Mouse (Mus musculus): ENCODE measurements around the gene Osbpl8.

Osbpl8 gene

DNA sequence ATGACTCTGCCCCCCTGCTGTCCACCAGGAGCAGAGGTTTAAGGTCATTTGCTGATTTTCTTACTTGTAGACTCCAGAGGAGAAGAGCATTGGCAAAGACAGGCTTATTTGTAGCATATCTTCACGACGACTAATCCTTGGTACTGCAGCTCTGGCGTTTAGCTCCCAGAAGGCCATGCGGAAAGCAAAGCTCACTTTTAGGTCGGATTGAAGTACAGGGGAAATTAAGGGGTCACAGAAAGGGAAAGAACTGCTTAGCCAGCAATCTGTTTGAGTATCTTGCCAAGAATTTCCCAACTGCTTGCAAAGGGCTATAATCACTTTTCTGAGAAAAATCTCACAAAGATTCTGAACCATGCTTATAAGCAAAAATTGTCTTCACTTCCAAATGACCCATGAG is 14.8 kb upstream of the Osbpl8 start:
- no peak for DNase-seq (ENCODE audit: low read depth, low spot score)

DNA sequence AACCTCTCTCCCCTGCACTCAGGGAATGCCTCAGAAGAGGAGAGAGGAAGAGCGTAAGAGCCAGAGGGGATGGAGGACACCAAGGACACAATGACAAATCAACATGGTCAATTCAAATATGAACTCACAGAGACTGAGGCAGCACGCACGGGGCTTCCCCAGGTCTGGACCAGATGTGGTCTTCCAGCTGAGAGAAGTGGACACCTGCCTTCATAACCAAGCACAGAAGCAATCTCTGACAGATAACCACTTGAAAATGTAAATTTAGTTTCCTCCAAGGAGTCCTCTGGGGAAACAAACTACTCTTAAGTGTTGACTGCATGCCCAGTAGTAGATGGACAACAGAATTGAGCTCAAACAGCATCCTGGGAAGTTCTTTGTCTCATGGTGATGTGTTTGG is 9.5 kb upstream of the Osbpl8 start:
- no peak for DNase-seq (ENCODE audit: low read depth, low spot score)

DNA sequence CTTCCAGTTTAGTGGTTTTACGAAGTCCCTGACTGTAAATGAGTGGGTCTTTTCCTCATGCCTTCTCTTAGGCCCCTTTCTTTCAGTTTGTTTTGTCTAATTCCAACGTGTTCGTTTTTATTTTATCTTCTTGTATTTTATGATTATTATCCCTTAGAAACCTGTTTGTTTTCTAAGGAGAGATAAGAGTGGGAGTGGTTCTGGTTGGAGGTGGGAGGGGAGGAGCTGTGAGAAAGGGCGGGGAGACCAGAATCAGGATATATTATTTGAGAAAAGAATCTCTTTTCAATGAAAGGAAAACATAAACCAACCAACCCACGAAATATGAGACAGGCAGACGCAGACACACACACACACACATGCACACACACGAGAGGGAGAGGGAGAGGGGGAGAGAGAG is 9.0 kb upstream of the Osbpl8 start:
- no peak for DNase-seq (ENCODE audit: low read depth, low spot score)

DNA sequence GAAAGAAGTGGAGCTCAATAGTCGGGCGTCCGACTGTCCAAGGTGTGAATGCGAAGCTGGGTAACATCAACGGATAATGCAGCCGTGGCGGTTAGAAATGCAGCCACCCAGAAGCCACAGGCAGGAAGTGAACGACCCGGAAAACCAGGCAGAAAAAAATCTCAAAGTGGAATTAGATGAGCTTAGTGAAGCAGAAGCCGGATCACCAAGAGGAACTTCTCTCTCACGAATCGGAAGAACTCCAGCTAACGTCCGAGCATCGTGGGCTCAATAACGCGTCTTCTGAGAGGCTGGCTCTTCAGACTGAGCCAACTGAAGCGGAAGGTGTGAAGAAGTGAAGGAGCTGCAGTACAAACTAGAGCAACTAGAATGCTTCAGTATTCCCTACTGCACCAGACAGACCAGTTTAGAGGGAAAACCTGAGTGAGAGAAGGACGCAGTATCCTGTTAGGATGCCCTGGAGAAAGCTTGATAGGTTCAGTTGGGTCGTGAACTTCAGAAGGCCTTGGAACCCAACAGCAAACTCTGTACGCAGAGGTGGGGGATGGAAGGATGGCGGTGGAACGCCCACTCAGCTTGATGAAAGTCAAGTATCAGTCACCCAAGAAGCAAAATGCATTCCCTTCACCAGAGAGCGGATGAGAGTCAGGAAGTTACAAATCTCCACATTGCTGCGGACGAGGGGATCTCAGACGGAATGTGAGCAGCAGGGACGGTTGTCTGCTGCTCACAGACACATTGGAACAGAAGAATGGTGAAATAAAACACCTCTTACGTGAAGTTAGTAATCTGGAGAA is 8.0 kb upstream of the Osbpl8 start:
- no peak for DNase-seq (ENCODE audit: low read depth, low spot score)

DNA sequence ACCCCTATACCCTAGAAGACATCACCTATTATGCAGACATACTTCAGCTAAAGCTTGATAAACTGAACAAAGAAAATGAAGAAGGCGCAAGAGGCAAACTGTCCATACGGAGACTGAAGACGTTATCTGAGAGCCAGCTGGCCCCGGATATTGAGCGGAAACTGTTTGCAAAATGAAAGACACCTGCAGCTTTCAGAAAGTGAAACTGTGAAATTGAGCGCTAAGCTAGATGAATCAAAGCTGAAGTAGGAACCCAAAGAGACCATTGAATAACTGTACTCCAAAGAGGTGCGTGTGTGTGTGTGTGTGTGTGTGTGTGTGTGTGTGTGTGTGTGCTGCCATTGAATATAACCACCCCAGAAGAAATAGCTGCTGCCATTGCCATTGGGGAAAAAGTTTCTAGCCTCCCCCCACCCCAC is 7.3 kb upstream of the Osbpl8 start:
- DNase-seq (ENCODE audit: low read depth, low spot score) = no peak

DNA sequence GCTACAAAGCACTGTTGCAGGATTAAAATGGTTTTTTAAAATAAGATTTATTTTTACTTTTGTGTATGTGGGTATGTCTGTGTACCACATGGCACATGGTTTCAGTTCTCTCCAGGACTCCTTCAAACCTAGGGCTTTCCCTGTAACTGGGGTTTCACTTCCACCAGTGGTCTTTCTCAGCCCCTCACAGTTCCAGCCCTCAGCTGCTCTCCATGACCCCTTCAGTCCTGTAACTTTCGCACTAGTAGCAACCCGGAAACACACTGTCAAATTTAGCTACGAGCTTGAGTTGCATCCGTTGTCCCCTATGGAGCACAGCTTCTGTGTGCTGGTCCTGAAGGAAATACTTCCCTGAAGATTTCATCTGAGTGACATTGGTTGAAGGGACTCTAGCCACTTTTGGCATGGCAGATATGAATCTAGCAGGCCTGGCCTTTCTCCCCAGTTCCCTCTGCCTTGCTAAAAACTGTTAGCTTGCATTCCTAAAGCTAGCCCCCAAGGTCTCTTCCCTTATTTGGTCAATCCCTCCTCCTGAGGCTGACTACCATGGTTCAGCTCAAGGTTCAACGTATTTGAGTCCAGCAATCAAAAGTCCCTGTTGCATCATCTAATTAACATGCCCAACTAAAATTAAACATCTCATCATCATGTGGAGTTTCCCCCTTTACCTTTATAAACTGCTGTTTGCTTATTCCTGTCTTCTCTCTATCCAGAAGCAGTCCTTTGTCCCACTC is 4.6 kb upstream of the Osbpl8 start:
- DNase-seq (ENCODE audit: low read depth, low spot score) = no peak

DNA sequence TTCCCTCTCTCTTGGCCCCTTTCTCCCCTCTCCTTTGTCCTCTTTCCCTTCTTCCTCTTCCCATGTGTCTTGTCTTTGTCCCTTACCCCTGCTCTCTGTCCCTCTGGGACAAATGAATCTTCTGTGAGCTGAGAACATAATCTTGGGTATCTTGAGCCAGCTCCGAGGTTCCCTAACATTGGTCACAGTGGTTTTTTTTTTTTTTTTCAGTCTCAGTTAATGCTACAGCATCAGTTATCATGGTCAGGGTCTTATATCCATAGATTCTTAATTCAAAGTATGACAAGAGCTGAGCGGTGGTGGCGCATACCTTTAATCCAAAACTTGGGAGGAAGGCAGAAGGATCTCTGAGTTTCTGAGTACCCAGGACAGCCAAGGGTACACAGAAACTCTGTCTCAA is 4.0 kb upstream of the Osbpl8 start:
- no peak for DNase-seq (ENCODE audit: low read depth, low spot score)

DNA sequence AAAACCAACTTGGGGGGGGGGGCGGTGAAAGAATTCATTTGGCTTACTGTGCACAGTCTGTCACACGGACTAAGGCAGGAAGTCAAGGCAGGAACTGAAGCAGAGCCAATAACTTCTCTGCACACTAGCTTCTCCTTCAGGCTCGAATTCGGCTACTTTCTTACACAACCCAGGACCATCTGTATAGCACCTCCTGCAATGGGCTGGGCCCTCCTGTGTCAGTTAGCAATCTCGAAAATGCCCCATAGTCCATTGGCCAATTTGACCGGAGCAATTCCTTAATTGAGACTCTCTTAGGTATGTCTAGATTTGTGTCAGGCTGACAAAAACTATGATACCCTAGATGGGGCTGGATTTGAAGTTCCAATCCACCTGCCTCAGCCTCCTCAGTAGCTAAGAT is 3.2 kb upstream of the Osbpl8 start:
- no peak for DNase-seq (ENCODE audit: low read depth, low spot score)

DNA sequence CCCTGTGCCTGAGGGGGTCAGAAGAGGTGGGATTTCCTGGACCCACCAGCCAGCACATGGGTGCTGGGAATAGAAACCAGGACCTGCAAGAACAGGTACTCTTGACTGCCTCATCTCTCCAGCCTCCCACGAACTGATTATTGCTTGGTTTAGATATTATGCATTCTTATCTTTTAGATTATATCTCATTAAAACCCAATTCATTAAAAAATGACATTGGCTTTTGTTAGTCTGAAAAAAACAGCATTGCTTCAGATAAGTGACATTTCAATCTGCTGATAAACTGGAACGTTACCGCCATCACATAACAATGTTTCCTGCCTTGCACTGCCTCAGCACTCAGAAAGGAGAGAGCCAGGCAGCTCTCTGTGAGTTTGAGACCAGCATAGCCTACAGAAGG is 1.5 kb upstream of the Osbpl8 start:
- DNase-seq (ENCODE audit: low read depth, low spot score) = no peak

DNA sequence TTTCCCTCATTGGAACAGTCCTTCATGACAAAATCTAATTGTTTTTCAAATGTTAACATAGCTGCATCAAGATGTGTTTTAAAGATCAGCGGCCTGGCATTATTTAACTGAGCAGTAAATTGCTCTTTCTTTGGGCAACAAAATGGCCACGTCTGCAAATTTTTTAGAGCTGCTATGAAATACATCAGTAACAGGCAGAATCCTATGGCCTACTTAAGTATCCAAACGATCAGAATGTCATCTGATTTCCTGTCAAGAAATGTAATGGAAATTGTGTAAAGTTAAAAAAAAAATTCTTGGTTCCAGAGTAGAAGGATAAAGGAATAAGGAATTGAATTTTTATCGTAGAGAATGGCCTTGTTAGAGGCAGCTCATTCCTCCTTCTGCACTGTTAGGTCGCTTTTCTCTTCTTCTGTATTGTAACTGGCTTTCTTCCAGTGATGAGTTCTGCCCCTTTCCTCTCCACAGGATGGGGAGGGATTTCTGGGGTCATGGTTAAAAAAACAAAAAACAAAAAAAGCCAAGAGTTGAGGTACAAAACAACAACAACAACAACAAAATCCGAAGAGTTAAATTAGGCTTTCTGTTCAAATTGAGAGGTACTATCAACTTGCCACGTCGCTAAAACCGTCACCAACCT is 831 bp upstream of the Osbpl8 start:
- DNase-seq (ENCODE audit: low read depth, low spot score) = no peak

DNA sequence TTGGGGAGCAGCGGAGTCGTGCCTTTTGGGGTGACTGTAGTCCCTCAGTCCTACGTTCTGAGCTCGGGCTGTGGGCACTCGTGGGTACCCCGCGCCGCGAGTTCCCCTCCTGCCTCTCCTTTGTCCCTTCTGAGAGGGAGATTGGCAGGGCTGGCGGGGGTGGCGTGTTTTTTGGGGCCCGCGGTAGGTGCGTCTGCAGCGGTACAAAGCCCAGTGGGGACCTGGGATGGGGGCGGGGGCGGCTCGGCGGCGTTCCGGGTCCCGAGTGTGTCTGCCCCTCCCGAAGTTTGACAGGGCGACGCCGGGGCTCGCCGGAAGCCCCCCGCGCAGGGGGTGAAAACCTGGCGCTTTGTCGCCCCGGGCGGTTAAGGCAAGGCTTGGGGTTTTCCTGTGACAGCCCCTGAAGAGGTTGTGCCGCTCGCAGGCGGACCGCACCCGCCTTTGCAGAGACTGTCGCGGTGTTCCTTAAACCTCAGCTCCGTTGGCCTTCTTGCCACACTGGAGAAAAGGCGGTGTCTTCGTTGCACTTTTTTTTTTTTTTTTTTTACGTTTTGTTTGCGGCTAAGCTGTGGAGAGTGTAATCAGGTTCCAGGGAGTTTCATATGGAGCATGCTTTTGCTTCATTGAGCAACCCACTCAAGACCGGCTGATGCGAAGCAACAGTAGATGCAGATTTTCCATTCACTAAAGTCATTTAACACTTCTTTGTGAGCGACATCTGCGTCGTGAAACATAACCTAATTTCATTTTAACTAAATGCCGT is 848 bp downstream of the Osbpl8 start:
- peak; percentile 43 for DNase-seq (ENCODE audit: low read depth, low spot score)

DNA sequence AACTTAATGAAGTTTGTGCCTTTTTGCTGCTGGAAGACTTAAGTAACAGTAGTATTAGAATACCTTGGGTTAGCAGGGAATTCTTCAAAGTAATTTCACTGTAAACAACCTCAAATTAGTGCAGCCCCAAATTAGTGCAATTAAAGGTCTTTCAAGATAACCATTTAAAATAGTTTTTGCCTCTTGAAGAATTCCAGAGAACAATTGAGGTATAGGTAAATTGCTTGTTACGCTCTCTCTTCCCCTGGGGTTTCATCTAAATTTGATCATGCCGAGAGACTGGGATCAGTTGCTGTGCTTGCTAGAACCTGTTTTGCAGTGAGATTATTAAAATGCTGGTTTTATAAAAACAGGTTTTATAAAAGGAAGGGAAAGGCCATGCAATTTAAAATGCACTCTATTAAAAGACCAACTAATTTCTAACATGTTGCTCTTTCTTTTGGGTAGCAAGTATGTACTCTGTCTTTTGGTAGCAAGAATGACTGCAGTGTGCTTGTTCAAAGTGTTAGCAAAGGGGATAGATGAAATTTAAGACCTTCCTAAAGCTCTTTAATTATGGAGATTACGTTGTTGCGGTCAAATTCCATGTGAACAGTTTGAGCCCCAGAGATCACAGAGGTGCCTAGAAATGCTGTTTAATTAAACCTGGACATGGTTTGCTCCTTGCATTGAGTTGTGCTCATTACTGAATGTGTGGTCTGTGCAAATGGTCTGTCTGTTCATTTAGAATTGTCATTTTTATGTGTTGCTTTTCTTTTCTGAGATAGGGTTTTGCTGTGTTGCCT is 1.7 kb downstream of the Osbpl8 start:
- DNase-seq (ENCODE audit: low read depth, low spot score) = no peak

DNA sequence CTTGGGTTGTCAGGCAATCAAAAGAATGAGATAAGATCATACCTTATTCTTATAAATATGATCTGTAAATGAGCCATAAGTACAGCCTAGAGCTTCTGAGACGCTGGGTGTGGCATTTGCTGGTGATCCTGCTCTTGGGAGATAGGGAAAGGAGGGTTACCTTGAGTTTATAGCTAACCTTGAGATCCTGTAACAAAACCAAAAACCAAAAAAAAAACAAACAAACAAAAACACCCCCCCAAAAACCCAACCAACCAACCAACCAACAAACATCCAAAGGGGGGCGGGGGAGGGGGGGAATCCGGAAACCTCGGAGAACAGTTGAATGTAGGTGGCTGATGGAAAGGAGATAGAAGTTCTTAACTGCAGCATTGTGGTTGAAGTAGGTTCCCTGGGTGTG is 2.9 kb downstream of the Osbpl8 start:
- DNase-seq (ENCODE audit: low read depth, low spot score) = no peak

DNA sequence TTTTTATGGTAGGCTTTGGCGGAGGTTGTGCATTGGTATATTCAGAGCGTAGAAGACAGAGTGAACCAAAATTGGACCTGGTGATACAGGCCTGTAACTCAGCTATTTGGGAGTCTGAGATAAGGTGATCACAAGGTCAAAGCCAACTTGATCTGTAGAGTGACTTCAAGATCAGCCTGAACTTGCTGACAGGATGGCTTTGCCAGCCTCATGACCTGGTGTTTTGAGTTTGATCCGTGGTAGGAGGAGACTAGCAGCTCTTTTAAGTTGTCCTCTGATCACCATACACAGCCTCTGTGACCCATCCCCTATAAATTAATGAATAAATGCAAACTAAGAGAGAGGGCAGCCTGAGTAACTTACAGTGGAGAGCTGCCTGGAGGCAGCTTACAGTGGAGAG is 3.8 kb downstream of the Osbpl8 start:
- no peak for DNase-seq (ENCODE audit: low read depth, low spot score)

DNA sequence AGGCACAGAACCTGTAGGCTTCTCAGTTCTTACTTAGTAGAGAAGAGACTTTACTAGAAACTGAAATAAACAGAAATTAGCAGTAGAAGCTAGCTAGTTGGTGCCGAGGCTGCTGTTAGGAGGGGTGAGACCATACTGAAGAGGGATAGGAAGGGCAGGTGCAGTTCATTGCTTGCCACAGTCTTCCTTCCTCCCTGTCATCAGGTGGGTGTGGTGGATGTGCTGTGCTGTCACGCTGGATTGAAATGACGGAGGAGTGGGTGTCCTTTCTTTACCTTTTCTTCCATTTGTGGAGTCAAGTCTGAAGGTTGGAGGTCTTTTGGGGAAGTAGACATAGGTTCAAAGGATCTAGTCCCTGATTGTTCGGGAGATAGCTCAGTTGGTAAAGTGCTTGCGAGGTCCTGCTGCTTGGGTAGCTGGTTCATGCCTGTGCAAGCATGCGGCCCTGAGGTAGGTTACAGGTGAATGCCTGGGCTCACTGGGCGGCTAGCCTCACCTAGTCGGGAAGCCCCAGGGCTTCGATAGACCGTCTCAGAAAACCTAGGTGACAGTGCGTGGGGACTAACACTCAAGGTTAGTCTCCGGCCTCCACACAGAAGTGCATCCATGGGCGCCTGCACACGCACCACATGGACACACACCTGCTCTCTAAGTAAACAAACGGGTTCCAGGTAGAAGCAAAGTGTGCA is 6.8 kb downstream of the Osbpl8 start:
- no peak for DNase-seq (ENCODE audit: low read depth, low spot score)

DNA sequence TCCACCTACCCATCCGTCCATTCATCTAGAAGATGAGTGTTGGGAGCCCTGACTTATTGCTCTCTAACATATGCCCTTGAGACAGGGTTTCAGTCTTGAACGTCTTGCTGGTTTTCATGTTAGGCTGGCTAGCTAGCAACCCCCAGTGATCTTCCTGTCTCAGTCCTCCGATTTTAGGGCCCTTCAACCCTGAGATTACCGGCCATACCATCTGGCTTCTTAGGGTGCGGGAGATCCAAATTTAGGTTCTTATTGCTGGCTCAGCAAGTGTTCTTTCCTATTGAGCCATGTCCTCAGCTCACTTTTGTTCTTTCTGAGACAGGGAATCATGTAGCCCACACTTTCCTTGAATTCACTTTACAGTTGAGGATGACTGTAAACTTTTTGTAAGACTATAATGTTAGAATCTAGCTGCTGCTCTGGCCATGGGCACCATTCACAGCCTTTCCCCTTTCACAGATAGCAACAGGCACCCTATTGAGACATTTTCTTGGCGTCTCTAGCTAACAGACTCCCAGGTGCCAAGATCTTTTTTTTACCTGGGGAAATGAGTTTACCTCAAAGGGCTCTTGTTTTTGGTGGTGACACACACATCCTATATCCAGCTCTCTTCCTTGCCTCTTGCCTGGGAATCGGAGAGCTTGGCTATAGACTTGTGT is 9.2 kb downstream of the Osbpl8 start:
- DNase-seq (ENCODE audit: low read depth, low spot score) = no peak

DNA sequence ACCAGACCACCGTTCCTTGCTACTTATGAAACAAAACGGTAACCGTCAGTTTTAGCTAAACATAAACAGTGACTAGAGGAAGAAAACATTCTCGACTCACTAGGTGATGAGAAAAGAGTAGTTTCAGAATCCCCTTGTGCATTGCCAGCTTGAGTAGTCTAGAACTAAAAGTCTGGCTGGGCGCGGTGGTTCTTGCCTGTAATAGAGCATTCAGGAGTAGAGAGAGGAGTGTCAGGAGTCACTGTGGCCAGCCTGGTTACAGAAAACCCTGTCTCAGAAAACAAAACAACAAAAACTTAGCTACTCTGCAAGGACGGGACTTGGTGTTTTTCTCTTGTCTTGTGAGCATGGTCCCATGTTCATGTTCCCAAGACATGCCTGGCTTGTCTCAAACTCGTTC is 12.8 kb downstream of the Osbpl8 start:
- DNase-seq (ENCODE audit: low read depth, low spot score) = no peak

DNA sequence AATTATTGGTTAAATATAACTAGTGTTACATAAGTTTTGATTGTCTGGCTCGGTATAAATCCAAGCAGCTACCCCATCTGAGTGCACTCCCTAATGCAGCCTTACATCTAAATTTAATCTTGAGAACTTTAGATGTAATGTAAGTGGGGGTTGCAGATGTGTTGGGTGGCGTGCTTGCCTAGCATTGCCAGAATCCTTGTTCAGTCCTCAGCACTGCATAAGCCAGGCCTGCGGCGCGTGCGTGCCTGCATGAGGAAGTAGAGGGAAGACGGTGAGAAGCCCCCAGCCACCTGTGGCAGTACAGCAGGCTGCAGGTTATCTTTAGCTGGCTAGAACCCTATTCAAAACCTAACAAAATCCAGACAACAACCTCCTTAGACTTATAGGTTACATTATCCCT is 13.5 kb downstream of the Osbpl8 start:
- no peak for DNase-seq (ENCODE audit: low read depth, low spot score)

DNA sequence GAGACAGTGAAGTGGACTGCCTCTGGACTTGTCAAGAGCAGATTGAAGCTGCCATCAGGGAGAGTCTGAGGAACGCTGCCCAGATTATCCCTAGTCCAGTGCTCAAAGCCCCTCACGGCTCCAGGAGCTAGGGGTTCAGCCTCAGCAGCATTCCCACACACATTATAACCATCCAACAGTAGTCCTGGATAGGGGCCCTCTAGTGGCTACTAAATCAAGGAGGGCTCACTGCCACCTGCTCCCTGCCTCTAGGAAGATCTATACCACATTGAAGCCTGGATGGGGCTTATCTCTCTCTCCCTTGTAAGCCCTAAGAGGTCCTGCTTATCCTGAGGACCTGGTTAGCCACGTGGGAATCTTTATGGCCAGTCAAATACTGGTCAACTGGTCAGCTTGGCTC is 16.1 kb downstream of the Osbpl8 start:
- no peak for DNase-seq (ENCODE audit: low read depth, low spot score)

DNA sequence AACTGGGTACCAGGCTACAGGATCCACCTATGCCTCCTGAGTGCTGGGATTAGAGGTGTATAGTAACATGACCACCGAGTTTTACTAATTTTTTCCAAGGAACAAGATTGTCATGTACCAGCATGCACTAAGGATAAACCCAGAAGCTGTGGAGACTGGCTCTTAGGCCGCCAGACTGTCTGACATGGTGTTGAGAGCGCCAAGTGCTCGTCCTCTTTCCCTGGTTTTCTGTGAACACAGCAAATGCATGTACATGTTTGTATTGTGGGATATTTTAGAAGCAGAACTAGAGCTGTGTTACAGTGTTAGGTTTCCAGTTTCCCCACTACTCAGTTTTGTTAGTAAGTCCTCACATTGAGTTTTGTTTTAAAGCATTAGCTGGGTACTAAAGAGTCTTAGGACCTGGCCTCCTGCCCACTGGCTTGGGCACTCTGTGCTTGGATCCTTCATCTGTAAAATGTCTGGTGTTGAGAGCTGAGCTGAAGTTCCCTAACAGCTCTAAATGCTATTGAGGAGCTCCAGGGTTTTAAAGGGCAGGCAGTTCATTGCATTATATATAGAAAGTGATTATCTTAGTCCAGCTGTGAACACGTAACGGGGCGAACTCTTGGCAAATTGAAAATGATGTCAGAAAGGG is 19.2 kb downstream of the Osbpl8 start:
- DNase-seq (ENCODE audit: low read depth, low spot score) = no peak

Data from forelimb bud, embryonic 11.5 days (tissue).